Mouse (Mus musculus) sigmoid colon, adult 10 weeks (tissue): ENCODE data around the gene Egfl8. TPM values are rescaled to one million over a fixed set of nuclear protein-coding genes. Genes with fewer than 3 reads are reported as not detected.

Experiments used
- polyA plus RNA-seq: library from polyadenylated mRNA; stranded (reverse); fragments of 350-450 nt; fragmentation: Illumina TruSeq; extraction: RNeasy Lipid Tissue Mini Kit (QIAGEN cat#74804); gene quantifications from one replicate; pipeline ENCODE4 v1.2.3, GENCODE M21; 2014; ENCODE audit warnings: low read depth, low replicate concordance

Egfl8 gene
- polyA plus RNA-seq, result not detected

GRCm38 (mm10) chr17:34615871-34616270 is at the start of gene Egfl8:
Gene Egfl8 (minus strand): TSS chr17:34615971.

GRCm38 (mm10) chr17:34646906-34647787 is 31.4 kb upstream of the Egfl8 start, which contains the start of gene Atf6b:
Gene Atf6b (plus strand): TSS chr17:34647146.

GRCm38 (mm10) chr17:34644608-34645007 is 28.8 kb upstream of the Egfl8 start, which contains the start of gene Fkbpl:
Gene Fkbpl (plus strand): TSS chr17:34644764.

GRCm38 (mm10) chr17:34629221-34629751 is 13.5 kb upstream of the Egfl8 start, which contains the start of gene Prrt1:
Gene Prrt1 (plus strand): TSS chr17:34629533.

GRCm38 (mm10) chr17:34627943-34628643 is 12.3 kb upstream of the Egfl8 start, which contains the start of gene Ppt2:
Gene Ppt2 (minus strand): TSS chr17:34628510.

GRCm38 (mm10) chr17:34604061-34604508 is 11.7 kb downstream of the Egfl8 start, which contains the start of gene Agpat1:
Gene Agpat1 (plus strand): TSS chr17:34604262.

GRCm38 (mm10) chr17:34603375-34604060 is 12.3 kb downstream of the Egfl8 start, which contains the start of gene Rnf5:
Gene Rnf5 (minus strand): TSS chr17:34603690.

GRCm38 (mm10) chr17:34597566-34598095 is 18.1 kb downstream of the Egfl8 start, which contains the start of gene Ager:
Gene Ager (plus strand): TSS chr17:34597862.

GRCm38 (mm10) chr17:34591029-34591993 is 24.5 kb downstream of the Egfl8 start, which contains the start of gene Pbx2:
Gene Pbx2 (plus strand): TSS chr17:34591266.

GRCm38 (mm10) chr17:34589681-34590101 is 26.1 kb downstream of the Egfl8 start, which contains the start of gene Gpsm3:
Gene Gpsm3 (plus strand): TSS chr17:34589806.

GRCm38 (mm10) chr17:34564003-34564421 is 51.8 kb downstream of the Egfl8 start, which contains the start of gene Notch4:
Gene Notch4 (plus strand): TSS chr17:34564268.

Other genes with a start within 250 kb of the Egfl8 start
- gene Btnl1, start 238.8 kb downstream of the Egfl8 start, polyA plus RNA-seq, result 27.9 TPM
- 2.1 TPM for gene BC051142, start 217.2 kb downstream of the Egfl8 start, polyA plus RNA-seq
- gene Btnl4, start 138.7 kb downstream of the Egfl8 start, polyA plus RNA-seq, result 33.2 TPM
- 80.8 TPM for gene Btnl6, start 98.6 kb downstream of the Egfl8 start, polyA plus RNA-seq
- 0.76 TPM for gene Notch4, start 51.7 kb downstream of the Egfl8 start, polyA plus RNA-seq
- gene Gpsm3, start 26.2 kb downstream of the Egfl8 start, polyA plus RNA-seq, result 1.6 TPM
- 21.6 TPM for gene Pbx2, start 24.7 kb downstream of the Egfl8 start, polyA plus RNA-seq
- gene Ager, start 18.1 kb downstream of the Egfl8 start, polyA plus RNA-seq, result not detected
- 50.6 TPM for gene Rnf5, start 12.3 kb downstream of the Egfl8 start, polyA plus RNA-seq
- gene Agpat1, start 11.7 kb downstream of the Egfl8 start, polyA plus RNA-seq, result 4.8 TPM
- gene Ppt2, start 12.5 kb upstream of the Egfl8 start, polyA plus RNA-seq, result 4.5 TPM
- gene Prrt1, start 13.6 kb upstream of the Egfl8 start, polyA plus RNA-seq, result 1.1 TPM
- 4.4 TPM for gene Fkbpl, start 28.8 kb upstream of the Egfl8 start, polyA plus RNA-seq
- gene Atf6b, start 31.2 kb upstream of the Egfl8 start, polyA plus RNA-seq, result 2.8 TPM
- gene Tnxb, start 54.6 kb upstream of the Egfl8 start, polyA plus RNA-seq, result 0.16 TPM
- gene C4b, start 127.9 kb upstream of the Egfl8 start, polyA plus RNA-seq, result 1.8 TPM
- not detected for gene Cyp21a1, start 188.6 kb upstream of the Egfl8 start, polyA plus RNA-seq
- 23.0 TPM for gene Stk19, start 221.0 kb upstream of the Egfl8 start, polyA plus RNA-seq
- 3.0 TPM for gene Dxo, start 221.0 kb upstream of the Egfl8 start, polyA plus RNA-seq
- gene Skiv2l, start 234.2 kb upstream of the Egfl8 start, polyA plus RNA-seq, result 5.6 TPM
- gene Nelfe, start 234.4 kb upstream of the Egfl8 start, polyA plus RNA-seq, result 1.1 TPM
- gene Cfb, start 246.5 kb upstream of the Egfl8 start, polyA plus RNA-seq, result 18.5 TPM